Mouse (Mus musculus) lung, adult 18-20 months (tissue): ENCODE measurements at regions not wholly inside any gene's neighbourhood (a gene's known extent, or its start where the extent isn't known, plus 50 kb on each side); places are given as distances from the start of the nearest gene placed in this dataset.

Source experiments
- DNase-seq, 2 experiments: peaks; one replicate each; pipeline ENCODE4 v3.0.0; 2022; ENCODE audit warnings: mixed read lengths in 2 of 2

DNA sequence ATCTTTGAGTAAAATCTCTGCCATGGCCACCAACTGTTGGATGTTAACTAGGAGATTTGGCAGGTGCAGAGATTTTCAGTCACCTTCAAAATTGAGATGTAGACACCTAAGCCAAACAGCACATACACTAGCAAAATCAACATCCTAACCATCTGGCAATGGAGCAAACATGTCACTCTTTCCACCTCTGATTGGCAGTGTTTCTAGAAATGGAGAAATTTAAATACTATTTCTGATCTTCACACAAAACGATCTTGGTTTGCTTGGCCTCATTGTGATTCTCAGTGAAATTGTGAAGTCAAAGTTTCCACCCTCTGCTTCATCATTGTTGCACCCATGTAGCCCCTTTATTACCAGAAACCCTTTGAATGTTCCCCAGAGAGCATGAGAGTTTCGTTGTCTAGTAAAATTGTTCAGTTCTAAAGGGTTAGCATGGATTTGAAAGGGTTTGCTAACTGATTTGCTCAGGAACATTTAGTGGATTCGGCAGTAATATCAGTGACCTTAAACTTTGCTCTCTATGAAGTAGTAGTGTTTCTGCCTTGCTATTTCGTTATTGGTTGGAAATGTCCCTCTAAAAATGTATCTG is 854.1 kb downstream of the Stpg2 start:
- DNase-seq = no peak

DNA sequence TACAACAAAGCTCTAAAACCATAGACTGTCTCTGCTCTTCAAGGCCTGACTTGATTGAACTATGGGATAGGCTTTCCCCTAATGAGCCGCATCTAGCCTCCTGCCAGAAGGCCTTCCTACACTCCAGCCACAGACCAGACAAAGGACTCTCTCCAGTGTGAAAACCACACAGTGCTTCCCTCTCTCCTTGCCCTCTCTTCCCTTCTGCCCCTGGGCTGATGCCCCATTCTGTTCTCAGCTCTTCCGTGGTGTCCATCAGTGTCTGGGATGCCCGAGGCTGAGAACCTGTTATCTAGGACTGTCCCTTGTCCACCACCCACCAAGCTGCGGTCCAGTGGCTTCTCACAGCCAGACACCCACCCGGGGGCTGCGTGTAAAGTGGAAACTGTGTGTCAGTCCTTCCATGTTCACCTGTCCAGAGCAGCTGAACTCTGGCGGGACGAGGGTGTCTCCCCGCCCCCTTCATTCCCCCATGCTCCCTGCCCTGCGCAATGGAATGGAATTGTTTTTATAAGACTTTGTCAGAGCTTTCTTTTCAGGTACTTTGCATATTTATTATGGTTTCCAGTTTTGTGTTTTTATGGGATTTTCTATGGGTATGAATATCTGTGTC is 856.4 kb downstream of the Stpg2 start:
- no peak for DNase-seq

- no peak for DNase-seq
These were observed 857.4 kb downstream of the Stpg2 start for GRCm38 (mm10) chr3:140062880-140063279.

DNA sequence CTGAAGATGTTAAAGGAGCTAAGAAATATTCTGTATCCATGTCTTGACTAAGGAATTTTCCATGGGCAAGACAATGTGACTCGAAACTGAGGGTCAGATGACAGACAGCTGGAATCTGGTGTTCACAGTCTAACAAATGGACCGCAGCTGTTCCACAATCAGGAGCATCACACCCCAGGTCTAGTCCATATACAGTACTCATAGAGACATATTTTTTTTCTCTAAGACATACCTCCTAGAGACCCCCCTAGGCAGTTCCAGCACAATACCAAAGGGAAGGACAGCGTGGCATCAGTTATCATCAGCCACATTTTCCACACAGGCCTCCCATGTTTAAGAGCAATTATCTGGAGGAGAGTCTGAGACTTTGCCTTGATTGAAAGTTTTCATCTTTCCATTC is 878.8 kb downstream of the Stpg2 start:
- DNase-seq = no peak

- no peak for DNase-seq
These were observed 879.9 kb downstream of the Stpg2 start for GRCm38 (mm10) chr3:140085385-140085784.

DNA sequence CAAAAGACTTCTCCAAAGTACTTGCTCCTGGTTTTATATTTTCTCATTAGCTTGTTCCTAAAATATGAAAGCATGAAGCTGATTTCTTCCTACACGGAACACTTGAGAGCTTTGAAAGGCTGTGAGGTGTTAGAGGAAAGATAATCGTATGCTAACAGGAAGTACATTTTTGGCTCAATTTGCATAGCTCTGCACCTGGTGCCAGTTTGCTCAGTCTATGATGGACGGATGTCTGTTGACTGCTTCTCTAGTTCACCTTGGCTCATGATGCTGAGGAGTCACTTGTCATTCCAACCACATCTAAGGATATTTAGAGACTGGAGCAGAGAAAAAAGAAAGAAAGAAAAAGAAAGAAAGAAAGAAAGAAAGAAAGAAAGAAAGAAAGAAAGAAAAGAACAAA is 882.5 kb downstream of the Stpg2 start:
- no peak for DNase-seq

DNA sequence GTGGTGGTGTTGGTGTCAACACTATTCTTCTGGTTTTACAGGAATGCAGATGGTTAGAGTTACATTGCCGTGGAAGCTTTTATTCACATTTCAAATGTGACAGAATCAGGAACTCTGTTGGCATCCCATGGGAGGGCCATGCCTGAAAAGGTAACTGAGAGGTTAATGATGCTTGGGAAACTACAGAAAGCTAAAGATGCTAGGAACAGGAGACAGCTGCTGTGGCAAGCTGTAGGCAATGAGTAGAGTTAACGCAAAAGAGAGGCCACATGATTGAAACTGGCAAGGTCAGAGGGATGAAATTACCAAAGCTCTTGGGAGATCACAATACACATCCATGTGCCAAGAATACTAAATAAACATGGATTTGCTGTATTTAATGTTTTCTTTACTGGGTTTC is 886.4 kb downstream of the Stpg2 start:
- no peak for DNase-seq

DNA sequence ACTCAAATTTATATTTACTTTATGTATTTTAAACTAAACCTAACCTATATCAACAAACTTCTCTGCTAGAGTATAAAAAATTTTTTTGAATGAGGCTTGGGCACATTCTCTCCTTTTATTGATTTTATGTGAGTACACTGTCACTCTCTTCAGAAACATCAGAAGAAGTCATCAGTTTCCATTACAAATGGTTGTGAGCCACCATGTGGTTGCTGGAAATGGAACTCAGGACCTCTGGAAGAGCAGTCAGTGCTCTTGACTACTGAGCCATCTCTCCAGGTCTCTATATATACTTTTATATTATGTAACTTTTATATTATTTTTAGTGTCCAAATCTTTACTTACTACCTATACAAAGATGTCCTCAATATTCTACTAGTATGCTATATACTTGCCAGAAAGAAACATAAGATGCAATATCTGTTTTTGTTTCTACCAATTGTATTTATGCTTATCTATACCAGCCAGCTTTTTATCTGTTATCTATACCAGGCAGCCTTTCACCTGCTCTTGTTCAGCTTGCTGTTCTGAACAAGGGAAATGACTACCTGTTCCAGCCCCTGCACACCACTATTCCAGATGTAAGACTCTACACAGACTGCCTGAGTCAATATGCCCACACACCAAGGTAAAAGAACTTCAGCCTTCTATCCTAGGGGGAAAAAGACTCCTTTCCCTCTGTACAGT is 891.5 kb downstream of the Stpg2 start:
- DNase-seq = no peak

- DNase-seq = no peak
These were observed 903.9 kb downstream of the Stpg2 start for GRCm38 (mm10) chr3:140109401-140109800.

DNA sequence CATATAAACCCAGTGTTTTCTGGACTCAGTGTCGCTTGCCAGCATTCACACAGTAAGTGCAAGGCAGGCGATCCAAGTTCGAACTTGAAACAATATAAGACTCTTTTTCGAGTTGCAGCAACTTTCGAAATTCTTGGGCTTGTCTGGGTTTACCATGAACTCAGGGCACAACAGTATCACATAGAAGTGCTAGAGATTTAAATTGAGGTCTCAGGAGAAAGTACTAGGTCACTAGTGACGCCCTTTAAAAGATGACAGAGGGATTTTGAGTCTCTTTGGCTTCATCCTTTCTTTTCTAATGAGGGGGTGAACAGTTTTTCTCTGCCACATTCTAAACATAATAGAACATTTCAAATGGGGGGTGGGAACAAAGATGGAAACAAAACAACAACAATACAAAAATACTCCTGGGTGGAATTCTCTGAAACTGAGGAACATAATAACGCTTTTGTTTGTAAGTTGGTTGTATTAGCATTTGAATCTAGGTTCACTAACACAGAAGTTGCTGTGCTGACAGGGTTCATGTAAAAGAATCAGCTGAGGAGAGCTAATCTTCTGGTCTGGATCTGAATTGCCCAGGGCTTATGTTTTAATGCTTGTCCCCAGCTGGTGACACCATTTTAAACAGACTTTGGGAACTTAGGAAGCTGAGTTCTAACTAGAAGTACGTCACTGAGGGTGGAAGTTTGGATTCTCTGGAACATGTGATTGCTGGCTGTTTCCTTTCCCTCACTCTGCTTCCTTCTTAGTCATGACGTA is 906.1 kb downstream of the Stpg2 start:
- DNase-seq = no peak

- DNase-seq = no peak
These were observed 909.6 kb downstream of the Stpg2 start for GRCm38 (mm10) chr3:140115116-140115515.

- no peak for DNase-seq
These were observed 921.8 kb downstream of the Stpg2 start for GRCm38 (mm10) chr3:140127310-140127709.

GRCm38 (mm10) chr3:140129065-140129778 is 923.7 kb downstream of the Stpg2 start:
- no peak for DNase-seq

DNA sequence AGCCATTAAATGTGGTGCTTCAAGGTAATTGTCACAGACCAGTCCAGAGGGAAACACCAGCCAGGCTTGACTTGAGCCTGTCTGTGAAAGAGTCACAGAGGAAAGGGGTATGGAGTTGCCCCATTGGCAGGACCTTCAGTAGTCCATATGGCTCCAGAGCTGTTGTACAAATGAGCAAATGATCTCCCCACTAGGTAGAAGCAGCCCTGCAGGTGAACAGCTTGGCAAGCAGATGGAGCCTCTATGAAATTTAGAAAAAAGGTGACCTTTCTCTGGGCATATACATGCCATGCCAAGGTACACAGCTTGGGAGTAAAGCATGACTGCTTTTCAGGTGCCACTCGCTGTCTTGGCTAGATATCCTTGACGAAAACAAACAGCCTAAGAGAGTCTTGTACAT is 938.4 kb downstream of the Stpg2 start:
- DNase-seq = no peak

- DNase-seq = no peak
These were observed 941.9 kb downstream of the Stpg2 start for GRCm38 (mm10) chr3:140147158-140147933.

DNA sequence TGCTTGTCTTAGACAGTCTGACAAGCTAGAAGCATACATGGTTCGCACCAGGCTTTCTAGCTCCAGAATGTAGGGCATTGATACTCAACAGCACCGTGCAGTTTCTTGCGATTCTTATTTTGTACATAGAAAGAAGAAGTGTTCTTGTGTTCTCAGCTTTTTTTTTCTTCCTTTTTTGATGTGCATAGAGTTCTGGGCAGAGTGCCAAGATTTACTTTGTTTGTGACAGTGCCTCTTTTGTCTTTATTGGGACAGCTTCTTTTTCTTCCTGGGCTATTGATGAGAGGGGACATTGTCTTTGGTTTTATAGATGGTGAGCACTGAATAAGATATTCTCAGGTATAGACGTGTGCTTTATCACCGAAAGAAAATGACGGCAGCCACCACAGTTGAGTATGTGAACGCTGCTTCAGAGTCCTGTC is 945.0 kb downstream of the Stpg2 start:
- no peak for DNase-seq

GRCm38 (mm10) chr3:140179471-140179870 is 974.0 kb downstream of the Stpg2 start:
- DNase-seq = no peak

- DNase-seq = no peak
These were observed 977.2 kb downstream of the Stpg2 start for GRCm38 (mm10) chr3:140182690-140183089.

GRCm38 (mm10) chr3:140184899-140185525 is 979.5 kb downstream of the Stpg2 start:
- DNase-seq = no peak

DNA sequence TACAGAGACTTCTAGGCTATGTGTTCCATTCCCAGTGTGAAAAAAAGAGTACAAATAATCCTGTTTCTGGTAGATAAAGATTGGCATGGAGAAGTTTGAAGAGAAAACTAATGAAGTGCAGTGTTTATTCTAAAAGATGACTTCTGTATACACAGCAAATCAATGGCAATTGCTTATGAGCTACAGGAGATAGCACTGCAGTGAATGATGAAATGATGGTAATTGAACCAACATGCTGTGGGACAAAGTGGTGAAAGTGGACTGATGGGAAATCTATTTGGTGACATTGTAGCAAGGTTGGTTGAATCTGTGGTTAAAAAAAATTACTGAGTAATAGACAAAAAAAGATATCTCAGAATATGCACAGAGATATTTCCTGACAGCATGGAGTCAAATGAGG is 1000.4 kb downstream of the Stpg2 start:
- no peak for DNase-seq

DNA sequence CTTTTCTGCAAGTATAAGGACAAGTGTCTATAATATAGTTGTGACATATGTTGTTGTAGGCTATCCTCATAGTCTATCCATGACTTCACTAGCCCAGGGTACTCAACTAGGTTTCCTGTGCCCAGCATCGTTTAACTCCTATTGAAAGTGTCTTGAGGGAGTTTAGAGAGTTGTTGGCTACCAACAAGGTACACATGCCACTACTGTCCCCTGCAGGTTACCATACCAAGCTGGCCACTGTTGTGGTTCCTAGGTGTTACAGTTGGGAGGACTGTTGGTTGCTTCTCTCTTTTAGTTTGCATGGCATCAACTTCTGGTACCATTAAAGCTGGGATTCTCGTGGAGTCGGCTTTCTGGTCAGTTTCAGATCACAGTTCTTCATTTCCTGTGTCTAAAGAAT is 990.7 kb downstream of the Pdha2 start:
- no peak for DNase-seq

GRCm38 (mm10) chr3:140230712-140231111 is 981.4 kb downstream of the Pdha2 start:
- DNase-seq = no peak
